Mouse (Mus musculus): ENCODE data around the gene Snx29. TPM values are rescaled to one million over a fixed set of nuclear protein-coding genes. Genes with fewer than 3 reads are reported as not detected.

Gene Snx29
- polyA plus RNA-seq, 1 experiment from 2014 or later: 6.9 TPM

- DNase-seq (ENCODE audit: low spot score) (no peak), ATAC-seq (replicated peaks; ENCODE audit: low FRiP score, low read depth) (no peak)
- Histone ChIP-seq H3K9me3 (replicated peaks; ENCODE audit: low read length) (no peaks in the 10 kb centered on the region), H3K4me1 (replicated peaks; ENCODE audit: insufficient read depth, low read length) (no peaks in the 10 kb centered on the region), H3K4me2 (ENCODE audit: low read length) (no peak overlapping the region), H3K9ac (ENCODE audit: low read depth, low read length) (no peak overlapping the region), H3K4me3 (replicated peaks; ENCODE audit: low read depth, low read length) (no peak overlapping the region), H3K27ac (no peak overlapping the region), H3K36me3 (ENCODE audit: insufficient read depth, low read length) (peaks cover 12% of the 10 kb centered on the region; the same call in 1 of the 2 replicates), H3K27me3 (ENCODE audit: insufficient read depth, low read length) (no peaks in the 10 kb centered on the region)
- TF ChIP-seq CTCF (IDR thresholded peaks at IDR 0.05; ENCODE audit: low read depth): no peak
- 46% methylated on average over 2 of the region's 2 CpGs for WGBS
Observed at GRCm38 (mm10) chr16:11457609-11458350, 135.1 kb downstream of the Snx29 start.

- DNase-seq (ENCODE audit: low spot score) (no peak), ATAC-seq (replicated peaks; ENCODE audit: low FRiP score, low read depth) (no peak)
- 0 out of 2 replicates have a peak, but pooled peaks cover 5% of the 10 kb centered on the region for H3K36me3 ChIP-seq (ENCODE audit: insufficient read depth, low read length)
- no peak overlapping the region for H3K4me2 ChIP-seq (ENCODE audit: low read length)
- no peak overlapping the region for H3K27ac ChIP-seq
- no peaks in the 10 kb centered on the region for H3K4me1 ChIP-seq (replicated peaks; ENCODE audit: insufficient read depth, low read length)
- H3K4me3 ChIP-seq (replicated peaks; ENCODE audit: low read depth, low read length): no peak overlapping the region
- TF ChIP-seq CTCF (IDR thresholded peaks at IDR 0.05; ENCODE audit: low read depth): no peak
- WGBS: 100% methylated on average over 1 of the region's 1 CpGs
- H3K27me3 ChIP-seq (ENCODE audit: insufficient read depth, low read length): no peaks in the 10 kb centered on the region
- H3K9ac ChIP-seq (ENCODE audit: low read depth, low read length): no peak overlapping the region
- no peaks in the 10 kb centered on the region for H3K9me3 ChIP-seq (replicated peaks; ENCODE audit: low read length)
Observed at GRCm38 (mm10) chr16:11460210-11460609, 137.5 kb downstream of the Snx29 start.

DNA sequence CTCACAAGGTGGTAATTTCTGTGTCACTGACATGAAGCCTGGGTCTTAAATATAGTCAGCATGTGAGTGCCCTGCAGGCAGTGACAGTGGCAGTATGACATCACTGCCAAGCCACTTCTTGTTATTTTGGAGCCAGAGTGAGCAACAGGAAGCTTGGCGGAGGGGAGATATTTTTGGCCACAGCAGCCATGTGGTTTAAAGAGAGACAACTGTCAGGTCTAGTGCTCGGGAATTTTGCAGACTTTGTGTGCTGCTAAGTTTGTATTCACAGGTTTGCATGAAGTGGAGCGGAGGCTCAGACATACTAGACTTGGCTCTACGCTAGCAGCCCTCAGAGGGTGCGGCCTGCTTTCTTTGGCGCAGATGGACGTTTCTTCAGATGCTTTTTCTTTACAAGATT, 138.9 kb downstream of the Snx29 start:
- Histone ChIP-seq H3K4me1 (replicated peaks; ENCODE audit: insufficient read depth, low read length) (no peaks in the 10 kb centered on the region), H3K4me3 (replicated peaks; ENCODE audit: low read depth, low read length) (no peak overlapping the region), H3K27ac (no peak overlapping the region), H3K36me3 (ENCODE audit: insufficient read depth, low read length) (0 out of 2 replicates have a peak, but pooled peaks cover 5% of the 10 kb centered on the region), H3K9ac (ENCODE audit: low read depth, low read length) (no peak overlapping the region), H3K27me3 (ENCODE audit: insufficient read depth, low read length) (no peaks in the 10 kb centered on the region), H3K9me3 (replicated peaks; ENCODE audit: low read length) (no peaks in the 10 kb centered on the region), H3K4me2 (ENCODE audit: low read length) (no peak overlapping the region)
- no peak for TF ChIP-seq CTCF (IDR thresholded peaks at IDR 0.05; ENCODE audit: low read depth)
- peak; percentile 31 for DNase-seq (ENCODE audit: low spot score)
- ATAC-seq (replicated peaks; ENCODE audit: low FRiP score, low read depth): no peak
- 59% methylated on average over 7 of the region's 7 CpGs for WGBS

- no peak overlapping the region for H3K9ac ChIP-seq (ENCODE audit: low read depth, low read length)
- H3K36me3 ChIP-seq (ENCODE audit: insufficient read depth, low read length): no peaks in the 10 kb centered on the region; the same call in 1 of the 2 replicates
- H3K4me3 ChIP-seq (replicated peaks; ENCODE audit: low read depth, low read length): no peak overlapping the region
- DNase-seq (ENCODE audit: low spot score) (peak; percentile 75), ATAC-seq (replicated peaks; ENCODE audit: low FRiP score, low read depth) (0 out of 2 replicates have a peak, but pooled peaks have one; percentile 44)
- H3K4me1 ChIP-seq (replicated peaks; ENCODE audit: insufficient read depth, low read length): no peaks in the 10 kb centered on the region
- no peaks in the 10 kb centered on the region for H3K9me3 ChIP-seq (replicated peaks; ENCODE audit: low read length)
- H3K4me2 ChIP-seq (ENCODE audit: low read length): no peak overlapping the region
- TF ChIP-seq CTCF (IDR thresholded peaks at IDR 0.05; ENCODE audit: low read depth): peak; percentile 91
- no peaks in the 10 kb centered on the region for H3K27me3 ChIP-seq (ENCODE audit: insufficient read depth, low read length)
- H3K27ac ChIP-seq: no peak overlapping the region
- 53% methylated on average over 15 of the region's 15 CpGs for WGBS
Observed at GRCm38 (mm10) chr16:11468533-11469179, 145.9 kb downstream of the Snx29 start.

DNA sequence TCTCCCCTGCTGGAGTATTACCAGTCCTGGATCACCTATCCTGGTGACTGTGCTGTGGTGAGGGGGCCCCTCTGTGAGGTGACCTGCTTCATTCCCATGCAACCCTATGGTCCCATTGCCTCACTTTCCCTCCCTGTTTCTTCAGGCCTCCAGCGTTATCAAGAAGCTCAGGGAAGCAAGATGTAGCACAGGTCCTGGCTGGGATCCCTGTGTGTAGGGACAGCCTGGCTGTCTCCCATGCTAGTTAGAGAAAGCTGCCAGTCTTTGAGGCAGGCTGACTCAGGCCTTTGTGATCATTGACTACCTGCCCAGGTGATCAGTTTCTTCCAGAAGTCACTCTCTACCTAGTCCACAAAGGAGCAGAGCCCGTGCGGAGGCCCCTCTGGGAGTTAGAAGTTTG, 146.8 kb downstream of the Snx29 start:
- no peak overlapping the region for H3K4me3 ChIP-seq (replicated peaks; ENCODE audit: low read depth, low read length)
- H3K27me3 ChIP-seq (ENCODE audit: insufficient read depth, low read length): no peaks in the 10 kb centered on the region
- DNase-seq (ENCODE audit: low spot score) (no peak), ATAC-seq (replicated peaks; ENCODE audit: low FRiP score, low read depth) (no peak)
- no peaks in the 10 kb centered on the region; the same call in 1 of the 2 replicates for H3K4me1 ChIP-seq (replicated peaks; ENCODE audit: insufficient read depth, low read length)
- no peaks in the 10 kb centered on the region; the same call in 1 of the 2 replicates for H3K36me3 ChIP-seq (ENCODE audit: insufficient read depth, low read length)
- no peak overlapping the region for H3K9ac ChIP-seq (ENCODE audit: low read depth, low read length)
- no peak for TF ChIP-seq CTCF (IDR thresholded peaks at IDR 0.05; ENCODE audit: low read depth)
- H3K9me3 ChIP-seq (replicated peaks; ENCODE audit: low read length): no peaks in the 10 kb centered on the region
- WGBS: 81% methylated on average over 3 of the region's 3 CpGs
- no peak overlapping the region for H3K4me2 ChIP-seq (ENCODE audit: low read length)
- H3K27ac ChIP-seq: no peak overlapping the region

DNA sequence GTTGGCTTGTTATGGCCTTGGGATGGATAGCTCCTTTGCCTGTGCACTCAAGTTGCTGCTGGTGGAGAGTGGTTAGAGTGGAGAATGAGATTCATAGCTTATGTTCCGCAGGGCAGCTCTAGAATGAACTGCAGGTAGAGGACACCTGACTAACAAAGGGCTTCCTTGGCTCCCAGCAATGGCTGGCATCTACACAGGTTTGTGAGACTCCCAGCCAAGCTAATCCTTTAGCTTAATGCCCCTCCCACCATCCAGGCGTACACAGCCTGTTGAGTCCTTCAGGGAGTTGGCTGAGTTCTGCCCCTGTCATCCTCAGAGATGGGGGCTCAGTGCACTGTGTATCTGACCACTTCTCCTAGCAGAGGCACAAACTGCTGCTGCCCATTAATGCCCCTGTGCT, 148.5 kb downstream of the Snx29 start:
- no peak overlapping the region for H3K9ac ChIP-seq (ENCODE audit: low read depth, low read length)
- H3K36me3 ChIP-seq (ENCODE audit: insufficient read depth, low read length): peaks cover 3% of the 10 kb centered on the region; the same call in 1 of the 2 replicates
- no peaks in the 10 kb centered on the region for H3K9me3 ChIP-seq (replicated peaks; ENCODE audit: low read length)
- no peaks in the 10 kb centered on the region for H3K27me3 ChIP-seq (ENCODE audit: insufficient read depth, low read length)
- no peak overlapping the region for H3K4me3 ChIP-seq (replicated peaks; ENCODE audit: low read depth, low read length)
- no peak overlapping the region for H3K27ac ChIP-seq
- H3K4me1 ChIP-seq (replicated peaks; ENCODE audit: insufficient read depth, low read length): no peaks in the 10 kb centered on the region; the same call in 1 of the 2 replicates
- DNase-seq (ENCODE audit: low spot score) (no peak), ATAC-seq (replicated peaks; ENCODE audit: low FRiP score, low read depth) (no peak)
- WGBS: 90% methylated on average over 2 of the region's 2 CpGs
- H3K4me2 ChIP-seq (ENCODE audit: low read length): no peak overlapping the region
- TF ChIP-seq CTCF (IDR thresholded peaks at IDR 0.05; ENCODE audit: low read depth): no peak

Data from kidney, postnatal 0 days (tissue).